Mouse (Mus musculus): ENCODE data around the gene Dynlt1b.
"Not testable (repeated sequence)": the region's sequence is repeated elsewhere in the genome, so short reads cannot be mapped to it uniquely, and the experiment has no call there.

GRCm38 (mm10) chr17:6426869-6427268 is 3.0 kb upstream of the Dynlt1b start:
- TF ChIP-seq EP300, CTCF (IDR thresholded peaks at IDR 0.05; ENCODE audit: low read depth): not testable (repeated sequence)
